Mouse (Mus musculus) heart, adult 11 months (tissue): ENCODE data around the gene Evx2.
A peak's percentile ranks its signal among the peaks of the same experiment; 100 is the strongest.

ENCODE experiments used
- DNase-seq: peaks from one replicate; pipeline ENCODE4 v3.0.0; 2022

Evx2 gene

DNA sequence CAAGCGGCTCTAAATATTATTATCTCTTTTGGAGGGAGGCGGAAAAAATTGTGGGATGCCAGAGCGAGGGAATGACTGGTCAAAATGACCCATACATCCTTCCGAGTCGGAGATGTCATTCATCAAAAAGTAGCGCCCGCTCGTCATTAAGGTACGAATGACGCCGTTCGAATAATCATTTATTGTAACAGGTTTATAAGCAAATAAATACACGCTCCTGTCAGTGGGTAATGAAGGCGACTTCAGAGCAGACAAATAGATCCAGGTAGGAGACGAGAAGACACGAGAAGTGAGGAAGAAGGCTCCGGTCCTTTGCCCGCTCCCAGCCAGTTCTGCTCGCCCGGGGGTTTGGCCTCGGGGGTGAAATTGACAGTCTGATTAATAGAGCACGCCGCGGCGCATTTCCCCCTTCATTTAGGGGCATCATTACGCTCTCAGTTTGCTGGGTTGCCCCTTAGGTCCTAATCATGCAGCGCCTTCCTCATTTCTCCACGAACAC is at the start of gene Evx2:
Gene Evx2, minus strand, starts transcription at position 51 of the 499 bp plus-strand sequence.
- peak; percentile 63 for DNase-seq

GRCm38 (mm10) chr2:74708676-74709075 is 49.3 kb upstream of the Evx2 start:
- DNase-seq = peak; percentile 86

DNA sequence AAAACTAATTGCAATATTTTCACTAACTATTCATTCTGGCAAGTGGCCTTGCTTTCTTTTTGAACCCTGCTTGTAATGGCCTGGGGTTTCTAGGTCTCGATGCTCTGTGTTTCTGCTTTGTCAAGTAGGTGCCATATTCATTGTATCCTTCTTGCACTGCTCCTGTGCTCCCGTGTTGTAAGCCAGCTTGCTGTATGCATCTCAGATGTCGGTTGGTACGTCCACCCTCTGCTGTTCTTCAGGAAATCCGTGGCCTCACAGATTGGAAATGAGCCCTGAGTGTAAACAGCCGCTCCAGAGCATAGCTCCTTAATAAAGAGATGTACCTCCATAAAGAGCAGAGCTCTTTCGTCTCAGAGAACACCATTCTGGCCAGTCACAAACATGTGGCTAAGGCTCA is 48.2 kb upstream of the Evx2 start:
- DNase-seq = peak; percentile 81

- DNase-seq = peak; percentile 61
Observed at GRCm38 (mm10) chr2:74706393-74706960, 47.1 kb upstream of the Evx2 start.

DNA sequence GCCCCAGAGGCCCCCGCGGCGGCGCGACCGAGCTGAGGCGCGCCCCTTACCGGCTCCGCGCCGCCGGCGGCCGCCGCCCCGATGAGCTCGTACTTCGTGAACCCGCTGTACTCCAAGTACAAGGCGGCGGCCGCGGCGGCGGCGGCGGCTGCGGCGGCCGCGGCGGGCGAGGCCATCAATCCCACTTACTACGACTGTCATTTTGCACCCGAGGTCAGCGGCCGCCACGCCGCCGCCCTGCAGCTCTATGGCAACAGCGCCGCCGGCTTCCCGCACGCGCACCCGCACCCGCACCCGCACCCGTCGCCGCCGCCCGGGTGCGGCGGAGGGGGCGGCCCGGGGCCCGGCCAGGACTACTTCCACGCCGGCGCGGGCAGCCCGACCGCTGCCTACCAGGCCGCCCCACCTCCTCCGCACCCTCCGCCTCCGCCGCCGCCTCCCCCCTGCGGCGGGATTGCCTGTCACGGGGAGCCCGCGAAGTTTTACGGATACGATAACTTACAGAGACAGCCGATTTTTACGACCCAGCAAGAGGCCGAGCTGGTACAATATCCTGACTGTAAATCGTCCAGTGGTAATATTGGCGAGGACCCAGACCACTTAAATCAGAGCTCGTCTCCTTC is 46.2 kb upstream of the Evx2 start:
- peak; percentile 92 for DNase-seq

- peak; percentile 94 for DNase-seq
Observed at GRCm38 (mm10) chr2:74704999-74705466, 45.7 kb upstream of the Evx2 start.

DNA sequence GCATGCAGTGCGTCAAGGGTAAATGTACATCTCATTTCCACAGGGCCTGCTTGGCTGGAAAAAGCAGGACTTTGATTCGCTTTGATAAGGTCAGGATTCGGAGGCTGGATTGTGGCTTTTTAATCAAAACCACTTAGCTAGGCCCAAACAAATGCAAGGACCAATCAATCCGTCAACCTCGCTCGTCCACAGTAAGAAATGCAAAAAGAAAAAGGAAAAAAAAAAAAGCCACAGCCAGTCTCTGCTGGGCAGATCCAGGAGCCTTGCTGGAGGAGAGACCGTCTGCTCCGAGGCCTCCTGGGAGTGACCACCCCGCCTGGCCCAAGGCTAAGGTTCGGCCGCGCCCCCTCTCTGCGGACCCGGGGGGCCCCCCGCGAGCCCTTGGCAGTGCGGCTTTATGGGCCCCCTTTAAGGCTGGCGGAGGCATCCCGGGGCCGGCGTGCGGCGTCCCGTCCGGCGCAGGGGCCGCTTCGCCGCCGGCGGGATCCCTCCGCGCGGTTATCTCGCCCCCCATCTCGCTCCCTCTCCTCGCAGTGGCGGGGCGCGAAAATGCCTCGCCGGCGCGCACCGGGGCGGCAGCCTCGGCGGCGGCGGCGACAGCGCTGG is 45.1 kb upstream of the Evx2 start, which contains the start of gene Hoxd8:
Gene Hoxd8, plus strand, starts transcription at position 223 of the 606 bp plus-strand sequence.
- DNase-seq = no peak

GRCm38 (mm10) chr2:74703720-74704392 is 44.5 kb upstream of the Evx2 start:
- peak; percentile 82 for DNase-seq

- DNase-seq = no peak
Observed at GRCm38 (mm10) chr2:74703317-74703716, 44.0 kb upstream of the Evx2 start.

DNA sequence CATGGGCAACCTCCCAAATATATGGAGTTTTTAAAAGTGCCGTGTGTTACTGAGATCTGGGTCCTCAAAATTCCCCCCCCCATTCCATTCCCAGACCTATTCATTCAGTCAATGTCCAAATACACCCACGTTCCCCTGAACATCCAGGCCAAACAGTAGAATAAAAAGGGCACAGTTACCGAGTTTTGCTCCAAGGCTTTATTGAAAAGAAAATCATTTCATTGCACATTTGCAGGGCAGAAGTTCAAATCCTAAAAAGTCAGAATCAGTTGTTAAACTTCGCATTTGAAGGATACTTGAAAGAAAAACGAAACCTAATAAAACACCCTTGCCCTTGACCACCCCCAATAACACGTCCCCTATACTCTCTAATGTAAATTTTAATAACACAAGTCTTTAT is 43.5 kb upstream of the Evx2 start:
- no peak for DNase-seq

GRCm38 (mm10) chr2:74701949-74702819 is 42.8 kb upstream of the Evx2 start:
- DNase-seq = peak; percentile 84

DNA sequence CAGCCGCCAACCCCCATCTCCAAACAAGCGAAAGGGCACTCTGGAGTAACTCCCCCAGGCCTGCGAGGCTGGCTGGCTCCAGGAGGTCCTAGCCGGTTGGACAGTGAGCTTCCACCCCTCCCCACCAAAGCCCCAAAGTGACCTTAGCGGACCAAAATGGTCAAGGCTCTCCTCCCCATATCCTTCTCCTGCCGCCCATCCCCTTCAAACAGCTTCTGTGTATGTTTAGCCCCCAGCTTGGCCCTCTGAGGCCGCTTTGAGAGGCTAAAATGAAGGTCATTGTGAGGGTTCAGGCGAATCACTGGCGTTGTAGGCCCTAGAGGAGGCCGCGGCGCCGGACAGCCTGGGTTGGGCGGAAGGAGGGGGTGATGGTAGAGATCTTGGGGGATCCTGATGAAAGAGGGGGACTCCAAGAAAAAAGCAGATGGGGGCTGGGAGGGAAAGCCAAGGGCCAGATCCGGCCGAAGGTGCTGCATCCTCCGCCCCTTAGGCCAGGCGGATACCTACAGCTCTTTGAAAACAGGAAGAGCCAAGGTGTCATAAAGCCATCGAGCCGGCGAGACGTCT is 41.3 kb upstream of the Evx2 start:
- peak; percentile 89 for DNase-seq

GRCm38 (mm10) chr2:74699664-74700545 is 40.5 kb upstream of the Evx2 start:
- DNase-seq = peak; percentile 76

- DNase-seq = peak; percentile 79
Observed at GRCm38 (mm10) chr2:74699053-74699430, 39.7 kb upstream of the Evx2 start.

DNA sequence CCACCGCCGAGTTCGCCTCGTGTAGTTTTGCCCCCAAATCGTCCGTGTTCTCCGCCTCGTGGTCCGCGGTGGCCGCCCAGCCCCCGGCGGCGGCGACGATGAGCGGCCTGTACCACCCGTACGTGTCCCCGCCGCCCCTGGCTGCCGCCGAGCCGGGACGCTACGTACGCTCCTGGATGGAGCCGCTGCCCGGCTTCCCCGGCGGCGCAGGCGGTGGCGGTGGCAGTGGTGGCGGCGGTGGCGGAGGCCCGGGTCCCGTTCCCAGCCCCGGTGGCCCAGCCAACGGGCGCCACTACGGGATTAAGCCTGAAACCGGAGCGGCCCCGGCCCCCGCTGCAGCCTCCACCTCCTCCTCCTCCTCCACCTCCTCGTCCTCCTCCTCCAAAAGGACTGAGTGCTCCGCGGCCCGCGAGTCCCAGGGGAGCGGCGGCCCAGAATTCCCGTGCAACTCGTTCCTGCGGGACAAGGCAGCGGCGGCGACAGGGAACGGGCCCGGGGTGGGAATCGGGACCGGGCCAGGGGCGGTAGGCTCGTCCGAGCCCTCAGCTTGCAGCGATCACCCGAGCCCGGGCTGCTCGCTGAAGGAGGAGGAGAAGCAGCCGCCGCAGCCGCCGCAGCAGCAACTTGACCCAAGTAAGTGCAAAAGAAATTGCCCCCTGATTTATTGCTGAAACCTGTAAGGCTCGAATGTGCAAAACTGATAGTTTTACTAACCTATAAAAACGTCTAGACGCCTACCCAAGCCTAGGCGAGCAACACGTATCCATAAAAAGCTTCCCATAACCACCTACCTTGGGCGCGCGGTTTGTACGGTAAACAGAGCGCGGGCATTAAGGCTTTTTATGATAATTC is 39.1 kb upstream of the Evx2 start:
- peak; percentile 86 for DNase-seq

DNA sequence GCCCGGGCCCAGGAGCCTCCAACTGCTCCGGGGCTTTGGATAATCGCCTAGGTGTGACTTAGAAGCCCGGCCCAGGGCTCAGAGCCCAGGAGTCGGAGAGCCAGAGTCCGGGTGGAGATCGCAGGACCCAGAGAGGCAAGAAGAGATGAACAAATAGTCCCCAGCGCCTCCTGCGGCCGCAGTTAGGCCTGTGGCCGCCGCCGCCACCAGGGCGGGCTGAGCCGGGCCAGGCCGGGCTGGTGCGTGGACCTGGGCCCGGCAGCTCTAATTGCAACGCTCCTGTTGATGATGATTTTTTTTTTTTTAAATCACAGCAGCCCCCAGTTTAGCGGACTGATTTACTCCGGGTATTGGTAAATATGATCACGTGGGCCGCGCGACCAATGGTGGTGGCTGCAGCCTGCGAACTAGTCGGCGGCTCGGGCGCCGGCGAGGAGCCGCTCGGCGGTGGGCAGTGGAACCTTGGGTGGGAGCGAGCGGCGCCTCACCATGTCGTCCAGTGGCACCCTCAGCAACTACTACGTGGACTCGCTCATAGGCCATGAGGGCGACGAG is 38.3 kb upstream of the Evx2 start, which contains the start of gene Hoxd9:
Gene Hoxd9, plus strand, starts transcription at position 161 of the 555 bp plus-strand sequence.
- DNase-seq = peak; percentile 98

GRCm38 (mm10) chr2:74696442-74697335 is 37.3 kb upstream of the Evx2 start:
- DNase-seq = peak; percentile 89

- peak; percentile 62 for DNase-seq
Observed at GRCm38 (mm10) chr2:74695813-74696430, 36.6 kb upstream of the Evx2 start.
